Mouse (Mus musculus) CH12.LX (cell line): ENCODE measurements around the gene Thegl. TPM values are rescaled to one million over a fixed set of nuclear protein-coding genes. Genes with fewer than 3 reads are reported as not detected.
"Not testable (repeated sequence)": the region's sequence is repeated elsewhere in the genome, so short reads cannot be mapped to it uniquely, and the experiment has no call there.

Experiments used
- DNase-seq: peaks from one replicate; pipeline ENCODE4 v3.0.0-alpha.2; 2013; ENCODE audit errors: extremely low read depth
- H3K27ac ChIP-seq: 2 replicates; pipeline ENCODE4 v1.5.1; 2012; ENCODE audit warnings: low read depth, mild to moderate bottlenecking, control low read depth, moderate library complexity; ENCODE audit not compliant: insufficient read depth
- H3K27me3 ChIP-seq: replicated peaks from 2 replicates; pipeline ENCODE3; 2012; ENCODE audit warnings: inconsistent platforms
- H3K36me3 ChIP-seq, 2 experiments: replicated peaks in 1 of 2; 2 replicates each; pipeline versions ENCODE3 to v1.6.1; 2012; ENCODE audit warnings: inconsistent platforms in 1 of 2, low read length in 1 of 2, mild to moderate bottlenecking in 1 of 2, mixed read lengths in 1 of 2, moderate library complexity in 1 of 2; ENCODE audit not compliant: control insufficient read depth in 1 of 2, insufficient read depth in 1 of 2
- H3K4me1 ChIP-seq, 2 experiments: 2 replicates each; pipeline ENCODE4 v1.6.1; 2012; ENCODE audit warnings: inconsistent platforms in 1 of 2, moderate library complexity in 1 of 2; ENCODE audit not compliant: insufficient read depth in 2 of 2, control insufficient read depth in 1 of 2
- H3K4me2 ChIP-seq: 2 replicates; pipeline ENCODE4 v1.6.1; 2012; ENCODE audit warnings: low read depth, mild to moderate bottlenecking, control low read depth; ENCODE audit not compliant: poor library complexity, insufficient read depth, severe bottlenecking
- H3K4me3 ChIP-seq, 3 experiments: fragments of 150-350 bp in 1 of 3; sonication (generic) in 1 of 3; replicated peaks in 1 of 3; 2 replicates each; pipeline versions ENCODE3 to v1.5.1; 2011 to 2012; ENCODE audit warnings: low read depth in 2 of 3, low read length in 2 of 3, mild to moderate bottlenecking in 2 of 3, moderate library complexity in 2 of 3, control low read depth in 1 of 3, improper control_type of control experiment in 1 of 3, inconsistent platforms in 1 of 3, mixed read lengths in 1 of 3; ENCODE audit not compliant: poor library complexity in 1 of 3
- H3K79me2 ChIP-seq: replicated peaks from 2 replicates; pipeline ENCODE4 v1.6.1; 2012; ENCODE audit warnings: mild to moderate bottlenecking, moderate library complexity; ENCODE audit not compliant: control insufficient read depth, poor library complexity, insufficient read depth, severe bottlenecking; ENCODE audit errors: extremely low read depth
- H3K9ac ChIP-seq: 2 replicates; pipeline ENCODE4 v1.6.1; 2012; ENCODE audit warnings: low read depth, mild to moderate bottlenecking, control low read depth, moderate library complexity; ENCODE audit not compliant: insufficient read depth
- H3K9me3 ChIP-seq: replicated peaks from 2 replicates; pipeline ENCODE3; 2012; ENCODE audit warnings: low read length, inconsistent platforms, mixed read lengths
- CHD1 ChIP-seq: IDR thresholded peaks from 2 replicates; pipeline ENCODE4 v1.6.1; 2012; ENCODE audit warnings: low read depth, low read length, improper control_type of control experiment, inconsistent platforms
- CHD2 ChIP-seq: IDR thresholded peaks from 2 replicates; pipeline ENCODE4 v1.6.1; 2011; ENCODE audit warnings: low read length, improper control_type of control experiment
- CTCF ChIP-seq, 2 experiments: IDR thresholded peaks in 1 of 2; conservative IDR thresholded peaks in 1 of 2; 2 replicates each; pipeline ENCODE4 v1.5.1; 2011 to 2012; ENCODE audit warnings: low read depth in 2 of 2, low read length in 2 of 2, improper control_type of control experiment in 1 of 2, inconsistent platforms in 1 of 2, mild to moderate bottlenecking in 1 of 2, moderate library complexity in 1 of 2
- E2F4 ChIP-seq: IDR thresholded peaks from 2 replicates; pipeline ENCODE4 v1.6.1; 2011; ENCODE audit warnings: low read depth, low read length, improper control_type of control experiment; ENCODE audit not compliant: insufficient replicate concordance
- ELF1 ChIP-seq: IDR thresholded peaks from 2 replicates; pipeline ENCODE4 v1.6.1; 2014; ENCODE audit warnings: low read depth, mild to moderate bottlenecking, inconsistent platforms, low read length, improper control_type of control experiment
- IRF4 ChIP-seq: IDR thresholded peaks from 2 replicates; pipeline ENCODE4 v1.6.1; 2014; ENCODE audit warnings: low read depth, mild to moderate bottlenecking, inconsistent platforms, low read length, improper control_type of control experiment
- JUN ChIP-seq: IDR thresholded peaks from 2 replicates; pipeline ENCODE4 v1.6.1; 2011; ENCODE audit warnings: low read depth, mild to moderate bottlenecking, low read length, improper control_type of control experiment, moderate library complexity; ENCODE audit not compliant: insufficient read depth
- KAT2A ChIP-seq: IDR thresholded peaks from 2 replicates; pipeline ENCODE4 v1.6.1; 2012; ENCODE audit warnings: low read length, improper control_type of control experiment, inconsistent platforms; ENCODE audit not compliant: insufficient replicate concordance
- MAFK ChIP-seq: IDR thresholded peaks from 2 replicates; pipeline ENCODE4 v1.6.1; 2011; ENCODE audit warnings: low read length, improper control_type of control experiment; ENCODE audit not compliant: insufficient replicate concordance
- MAZ ChIP-seq: IDR thresholded peaks from 2 replicates; pipeline ENCODE4 v1.6.1; 2012; ENCODE audit warnings: low read depth, mild to moderate bottlenecking, inconsistent platforms, low read length, improper control_type of control experiment, moderate library complexity
- MEF2A ChIP-seq: IDR thresholded peaks from 2 replicates; pipeline ENCODE4 v1.6.1; 2014; ENCODE audit warnings: low read depth, mild to moderate bottlenecking, inconsistent platforms, low read length, improper control_type of control experiment, borderline replicate concordance
- MYC ChIP-seq: IDR thresholded peaks from 2 replicates; pipeline ENCODE4 v1.6.1; 2011; ENCODE audit warnings: low read depth, mild to moderate bottlenecking, improper control_type of control experiment, low read length
- NELFE ChIP-seq: IDR thresholded peaks from 2 replicates; pipeline ENCODE4 v1.6.1; 2011; ENCODE audit warnings: low read depth, low read length, improper control_type of control experiment
- PAX5 ChIP-seq: IDR thresholded peaks from 2 replicates; pipeline ENCODE4 v1.6.1; 2012; ENCODE audit warnings: low read length, inconsistent platforms, mixed read lengths
- POLR2A ChIP-seq: IDR thresholded peaks from 2 replicates; pipeline ENCODE4 v1.6.1; 2011; ENCODE audit warnings: low read depth, mild to moderate bottlenecking, improper control_type of control experiment, low read length
- RCOR1 ChIP-seq: conservative IDR thresholded peaks from 2 replicates; pipeline ENCODE4 v1.6.1; 2012; ENCODE audit warnings: low read depth, mild to moderate bottlenecking, inconsistent platforms, low read length, improper control_type of control experiment
- SIN3A ChIP-seq: IDR thresholded peaks from 2 replicates; pipeline ENCODE4 v1.6.1; 2012; ENCODE audit warnings: low read length, improper control_type of control experiment, inconsistent platforms
- TCF12 ChIP-seq: IDR thresholded peaks from 2 replicates; pipeline ENCODE4 v1.6.1; 2014; ENCODE audit warnings: low read depth, mild to moderate bottlenecking, inconsistent platforms, low read length, improper control_type of control experiment
- UBTF ChIP-seq: IDR thresholded peaks from 2 replicates; pipeline ENCODE4 v1.6.1; 2012; ENCODE audit warnings: low read depth, mild to moderate bottlenecking, inconsistent platforms, low read length, improper control_type of control experiment, moderate library complexity
- ZC3H11A ChIP-seq: IDR thresholded peaks from 2 replicates; pipeline ENCODE4 v1.6.1; 2012; ENCODE audit warnings: low read depth, mild to moderate bottlenecking, inconsistent platforms, low read length, improper control_type of control experiment
- dilution Hi-C: fragments of 300-500 bp; cut with MboI; formaldehyde crosslinking; loops from 2 replicates; pipeline ENCODE4 v1.14.3; 2020; ENCODE audit warnings: low sequenced_read_pairs; ENCODE audit not compliant: extremely low pct_unique_long_range_greater_than_20kb, extremely low pct_ligation_motif_present
- in situ Hi-C: fragments of 300-500 bp; cut with MboI; formaldehyde crosslinking; loops from 3 replicates; pipeline ENCODE4 v1.14.3; 2019; ENCODE audit warnings: low sequenced_read_pairs, low pct_ligation_motif_present, low pct_unique_long_range_greater_than_20kb, mixed read lengths
- polyA plus RNA-seq: library from polyadenylated mRNA; unstranded; fragments of >175 nt; gene quantifications from 2 replicates; pipeline ENCODE4 v1.2.1, GENCODE M21; 2012; ENCODE audit warnings: low read depth; ENCODE audit not compliant: insufficient read length
- total RNA-seq, 2 experiments: library from RNA; depleted of rRNA; stranded (reverse); fragments of 300-350 nt in 1 of 2; fragments of >200 nt in 1 of 2; gene quantifications; 2 replicates each; pipeline ENCODE4 v1.2.3; 2012 to 2014

The Thegl gene
- total and polyA plus RNA-seq, 3 experiments = not detected

DNA sequence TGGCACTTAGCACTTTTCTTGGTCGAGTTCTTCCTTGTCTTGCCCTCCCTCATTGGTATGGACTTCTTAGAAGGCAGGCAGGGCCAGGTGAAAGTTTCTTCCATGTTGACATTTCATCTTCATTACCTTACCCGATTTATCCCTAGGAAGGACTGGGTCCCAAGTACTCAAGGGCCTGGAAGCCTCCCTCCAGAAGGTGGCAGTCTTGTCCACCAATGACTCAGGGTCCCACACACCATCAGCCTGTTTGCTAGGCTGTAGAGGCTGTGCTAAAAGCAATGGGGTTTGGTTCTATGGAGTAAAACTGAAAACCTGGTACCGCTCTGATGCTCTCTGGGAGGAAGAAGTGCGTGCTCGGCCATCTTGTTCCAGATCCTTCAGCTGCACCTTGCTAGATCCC, 13.9 kb downstream of the Thegl start (continued):
- TF ChIP-seq SIN3A = no peak
- no peak for TF ChIP-seq PAX5
- TF ChIP-seq E2F4 = no peak
- TF ChIP-seq JUN = no peak
- TF ChIP-seq ELF1 = no peak
- TF ChIP-seq IRF4 = peak; percentile 54; the same call in 1 of the 2 replicates
- no peak for TF ChIP-seq NELFE
- TF ChIP-seq CTCF (conservative IDR thresholded peaks at IDR 0.05 in 1 of 2, IDR thresholded peaks at IDR 0.05 in 1 of 2; ENCODE audit: low read depth in 2 of 2, low read length in 2 of 2) = peak; percentile 44 to 91; a peak in 3 of 4 replicates
- TF ChIP-seq TCF12 = 0 out of 2 replicates have a peak, but pooled peaks have one; percentile 21
- TF ChIP-seq UBTF = no peak

DNA sequence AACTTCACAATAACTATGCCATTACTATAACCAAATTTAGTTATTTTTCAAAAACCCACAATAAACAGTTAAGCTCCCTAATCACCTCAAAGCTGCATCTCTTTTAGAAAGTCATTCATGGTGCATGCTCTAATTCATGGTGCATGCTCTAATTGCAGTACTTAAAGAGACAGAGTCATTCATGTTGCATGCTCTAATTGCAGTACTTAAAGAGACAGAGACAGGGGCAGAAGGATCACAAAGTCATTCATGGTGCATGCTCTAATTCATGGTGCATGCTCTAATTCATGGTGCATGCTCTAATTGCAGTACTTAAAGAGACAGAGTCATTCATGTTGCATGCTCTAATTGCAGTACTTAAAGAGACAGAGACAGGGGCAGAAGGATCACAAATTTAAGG, 19.3 kb downstream of the Thegl start:
- H3K36me3 ChIP-seq, H3K27ac ChIP-seq, H3K4me1 ChIP-seq, H3K9ac ChIP-seq, H3K9me3 ChIP-seq, H3K4me3 ChIP-seq, in situ Hi-C loops, H3K79me2 ChIP-seq, dilution Hi-C loops, DNase-seq, H3K4me2 ChIP-seq, H3K27me3 ChIP-seq: not testable (repeated sequence)

DNA sequence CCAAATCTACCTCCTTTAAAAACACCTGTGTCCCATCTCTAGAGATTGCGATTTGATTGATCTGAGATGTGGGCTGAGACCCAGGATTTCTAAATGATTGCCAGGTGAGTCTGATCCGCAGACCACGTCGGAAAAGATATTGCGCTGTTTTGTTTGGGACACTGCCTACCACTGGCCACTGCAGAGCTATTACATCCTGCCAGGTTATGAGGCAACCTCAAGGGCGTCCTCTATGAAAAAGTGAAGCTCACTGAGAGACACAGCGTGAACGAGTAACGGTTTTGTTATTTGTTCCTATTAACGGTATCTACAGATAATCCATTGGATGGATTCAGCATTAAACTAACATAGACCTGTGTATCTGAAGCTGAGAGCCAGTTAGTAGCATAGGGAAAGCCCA, 22.6 kb downstream of the Thegl start:
- dilution Hi-C loops = no loop called here
- Histone ChIP-seq H3K4me1 (no peaks in the 10 kb centered on the region), H3K4me3 (no peak overlapping the region), H3K27me3 (no peaks in the 10 kb centered on the region), H3K79me2 (no peaks in the 10 kb centered on the region), H3K4me2 (no peak overlapping the region), H3K9me3 (peaks cover 3% of the 10 kb centered on the region), H3K9ac (no peak overlapping the region), H3K27ac (no peak overlapping the region), H3K36me3 (no peaks in the 10 kb centered on the region)
- in situ Hi-C loops = no loop called here
- TF ChIP-seq RCOR1 (no peak), CHD1 (no peak), MAFK (no peak), IRF4 (no peak)
- DNase-seq = no peak

DNA sequence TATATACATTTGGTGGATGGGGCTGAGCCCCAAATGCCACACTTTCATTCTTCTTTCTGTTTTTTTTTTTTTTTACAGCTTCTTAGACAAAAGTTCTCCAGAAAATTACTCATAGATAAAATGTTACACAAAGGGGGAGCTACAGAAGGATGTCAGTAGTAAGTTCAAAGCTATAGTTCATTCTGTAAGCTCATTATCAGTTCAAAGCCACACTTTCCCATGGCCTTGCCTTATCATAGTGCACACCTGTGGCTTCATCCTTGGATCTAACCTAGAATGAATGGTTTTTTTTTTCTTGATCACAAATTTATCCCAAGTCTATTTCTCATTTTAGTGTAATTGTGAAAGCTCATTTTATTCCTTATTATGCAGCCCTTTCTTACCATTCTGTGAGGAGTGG, 23.6 kb downstream of the Thegl start:
- Histone ChIP-seq H3K4me2 (no peak overlapping the region), H3K9ac (no peak overlapping the region), H3K36me3 (no peaks in the 10 kb centered on the region), H3K27me3 (no peaks in the 10 kb centered on the region), H3K79me2 (no peaks in the 10 kb centered on the region), H3K9me3 (peaks cover 3% of the 10 kb centered on the region), H3K4me3 (no peak overlapping the region), H3K27ac (no peak overlapping the region), H3K4me1 (no peaks in the 10 kb centered on the region)
- dilution Hi-C loops (no loop called here), in situ Hi-C loops (no loop called here)
- TF ChIP-seq MYC = no peak
- TF ChIP-seq MAFK = no peak
- no peak for TF ChIP-seq TCF12
- no peak for TF ChIP-seq POLR2A
- TF ChIP-seq KAT2A = no peak
- no peak for TF ChIP-seq ZC3H11A
- no peak for TF ChIP-seq PAX5
- no peak for TF ChIP-seq CHD2
- no peak for TF ChIP-seq MAZ
- TF ChIP-seq MEF2A = no peak
- TF ChIP-seq IRF4 = no peak
- no peak for DNase-seq
